25 mouse cellular contexts compared by ENCODE assay signal in the genomic region with DNA sequence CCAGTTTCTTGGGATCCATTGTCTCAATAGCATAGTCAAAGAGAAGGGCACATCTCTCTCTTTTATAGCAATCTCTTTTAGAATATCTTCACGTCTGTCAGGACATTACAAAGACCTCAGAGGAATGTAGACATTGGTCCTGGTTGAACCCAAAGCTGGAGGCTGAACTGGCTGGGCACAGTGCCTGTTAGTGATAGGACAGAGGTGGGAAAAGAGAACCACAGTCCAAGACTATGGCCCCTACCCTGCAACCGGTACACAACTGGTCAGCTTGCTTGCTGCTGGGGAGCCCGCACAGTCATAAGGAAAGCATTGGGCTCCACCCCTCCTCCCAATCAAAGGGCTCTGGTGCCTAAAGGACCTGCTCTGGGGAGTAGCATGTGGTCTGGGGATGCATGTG.
"Had no signal": no experiment of that assay in that cellular context is flagged by ENCODE, and none has a peak within 500 bp of the region (broad histone marks: within the 10 kb centered on the region; RNA-seq: fewer than 3 reads in every experiment).

No protein-coding gene starts in this region.

- H3K36me3 ChIP-seq: limb, embryonic 10.5 days; limb, embryonic 13.5 days; liver, embryonic 12.5 days; liver, embryonic 15.5 days; lung, embryonic 15.5 days; midbrain, embryonic 10.5 days; midbrain, embryonic 13.5 days; neural tube, embryonic 13.5 days; stomach, embryonic 15.5 days had no signal

- H3K4me1 ChIP-seq: liver, embryonic 12.5 days; megakaryocyte, embryonic 14.5 days had no signal

- DNase-seq: kidney, postnatal 25 days; layer of hippocampus, adult 9-11 months; liver; lung, adult 18-20 months; lung, postnatal 10 days; lung, postnatal 36 days; retina, postnatal 1 day; right cerebral cortex, postnatal 25 days; spleen, adult 18-20 months; thymus, adult 18-20 months; thymus, postnatal 36 days had no signal

- H3K27me3 ChIP-seq: limb, embryonic 13.5 days; liver, embryonic 12.5 days; liver, embryonic 15.5 days; lung, embryonic 15.5 days; midbrain, embryonic 13.5 days; neural tube, embryonic 13.5 days; stomach, embryonic 15.5 days had no signal

- H3K9ac ChIP-seq: limb, embryonic 13.5 days; liver, embryonic 12.5 days; liver, embryonic 15.5 days; lung, embryonic 15.5 days; midbrain, embryonic 13.5 days; neural tube, embryonic 13.5 days; stomach, embryonic 15.5 days had no signal

- H3K9me3 ChIP-seq: limb, embryonic 10.5 days; limb, embryonic 13.5 days; liver, embryonic 12.5 days; liver, embryonic 15.5 days; lung, embryonic 15.5 days; megakaryocyte, embryonic 14.5 days; midbrain, embryonic 10.5 days; midbrain, embryonic 13.5 days; neural tube, embryonic 13.5 days; stomach, embryonic 15.5 days had no signal

- H3K4me3 ChIP-seq: layer of hippocampus, adult 2 months; limb, embryonic 10.5 days; limb, embryonic 13.5 days; liver, embryonic 12.5 days; liver, embryonic 15.5 days; lung, embryonic 15.5 days; megakaryocyte, embryonic 14.5 days; midbrain, embryonic 10.5 days; midbrain, embryonic 13.5 days; myocyte; neural tube, embryonic 13.5 days; stomach, embryonic 15.5 days had no signal

- ATAC-seq: liver, embryonic 12.5 days; midbrain, embryonic 13.5 days; midbrain, embryonic 16.5 days had no signal

- H3K4me2 ChIP-seq: limb, embryonic 13.5 days; liver, embryonic 12.5 days; liver, embryonic 15.5 days; lung, embryonic 15.5 days; midbrain, embryonic 13.5 days; neural tube, embryonic 13.5 days; stomach, embryonic 15.5 days had no signal

- H3K27ac ChIP-seq: kidney, postnatal 0 days; layer of hippocampus, adult 2 months; limb, embryonic 10.5 days; limb, embryonic 13.5 days; liver, embryonic 12.5 days; liver, embryonic 15.5 days; lung, embryonic 15.5 days; midbrain, embryonic 10.5 days; midbrain, embryonic 13.5 days; neural tube, embryonic 13.5 days; stomach, embryonic 15.5 days had no signal
